Mouse (Mus musculus) CH12.LX (cell line): ENCODE results near the gene Drc3. TPM values are rescaled to one million over a fixed set of nuclear protein-coding genes. Genes with fewer than 3 reads are reported as not detected.
A peak's percentile ranks its signal among the peaks of the same experiment; 100 is the strongest.

Experiments
- DNase-seq: peaks from one replicate; pipeline ENCODE4 v3.0.0-alpha.2; 2013; ENCODE audit errors: extremely low read depth
- H3K27ac ChIP-seq: 2 replicates; pipeline ENCODE4 v1.5.1; 2012; ENCODE audit warnings: low read depth, mild to moderate bottlenecking, control low read depth, moderate library complexity; ENCODE audit not compliant: insufficient read depth
- H3K27me3 ChIP-seq: replicated peaks from 2 replicates; pipeline ENCODE3; 2012; ENCODE audit warnings: inconsistent platforms
- H3K36me3 ChIP-seq, 2 experiments: replicated peaks in 1 of 2; 2 replicates each; pipeline versions ENCODE3 to v1.6.1; 2012; ENCODE audit warnings: inconsistent platforms in 1 of 2, low read length in 1 of 2, mild to moderate bottlenecking in 1 of 2, mixed read lengths in 1 of 2, moderate library complexity in 1 of 2; ENCODE audit not compliant: control insufficient read depth in 1 of 2, insufficient read depth in 1 of 2
- H3K4me1 ChIP-seq, 2 experiments: 2 replicates each; pipeline ENCODE4 v1.6.1; 2012; ENCODE audit warnings: inconsistent platforms in 1 of 2, moderate library complexity in 1 of 2; ENCODE audit not compliant: insufficient read depth in 2 of 2, control insufficient read depth in 1 of 2
- H3K4me2 ChIP-seq: 2 replicates; pipeline ENCODE4 v1.6.1; 2012; ENCODE audit warnings: low read depth, mild to moderate bottlenecking, control low read depth; ENCODE audit not compliant: poor library complexity, insufficient read depth, severe bottlenecking
- H3K4me3 ChIP-seq, 3 experiments: fragments of 150-350 bp in 1 of 3; sonication (generic) in 1 of 3; replicated peaks in 1 of 3; 2 replicates each; pipeline versions ENCODE3 to v1.5.1; 2011 to 2012; ENCODE audit warnings: low read depth in 2 of 3, low read length in 2 of 3, mild to moderate bottlenecking in 2 of 3, moderate library complexity in 2 of 3, control low read depth in 1 of 3, improper control_type of control experiment in 1 of 3, inconsistent platforms in 1 of 3, mixed read lengths in 1 of 3; ENCODE audit not compliant: poor library complexity in 1 of 3
- H3K79me2 ChIP-seq: replicated peaks from 2 replicates; pipeline ENCODE4 v1.6.1; 2012; ENCODE audit warnings: mild to moderate bottlenecking, moderate library complexity; ENCODE audit not compliant: control insufficient read depth, poor library complexity, insufficient read depth, severe bottlenecking; ENCODE audit errors: extremely low read depth
- H3K9ac ChIP-seq: 2 replicates; pipeline ENCODE4 v1.6.1; 2012; ENCODE audit warnings: low read depth, mild to moderate bottlenecking, control low read depth, moderate library complexity; ENCODE audit not compliant: insufficient read depth
- H3K9me3 ChIP-seq: replicated peaks from 2 replicates; pipeline ENCODE3; 2012; ENCODE audit warnings: low read length, inconsistent platforms, mixed read lengths
- BHLHE40 ChIP-seq: IDR thresholded peaks from 2 replicates; pipeline ENCODE4 v1.6.1; 2011; ENCODE audit warnings: mild to moderate bottlenecking, low read depth, low read length, improper control_type of control experiment
- CHD1 ChIP-seq: IDR thresholded peaks from 2 replicates; pipeline ENCODE4 v1.6.1; 2012; ENCODE audit warnings: low read depth, low read length, improper control_type of control experiment, inconsistent platforms
- CHD2 ChIP-seq: IDR thresholded peaks from 2 replicates; pipeline ENCODE4 v1.6.1; 2011; ENCODE audit warnings: low read length, improper control_type of control experiment
- CTCF ChIP-seq, 2 experiments: IDR thresholded peaks in 1 of 2; conservative IDR thresholded peaks in 1 of 2; 2 replicates each; pipeline ENCODE4 v1.5.1; 2011 to 2012; ENCODE audit warnings: low read depth in 2 of 2, low read length in 2 of 2, improper control_type of control experiment in 1 of 2, inconsistent platforms in 1 of 2, mild to moderate bottlenecking in 1 of 2, moderate library complexity in 1 of 2
- E2F4 ChIP-seq: IDR thresholded peaks from 2 replicates; pipeline ENCODE4 v1.6.1; 2011; ENCODE audit warnings: low read depth, low read length, improper control_type of control experiment; ENCODE audit not compliant: insufficient replicate concordance
- ELF1 ChIP-seq: IDR thresholded peaks from 2 replicates; pipeline ENCODE4 v1.6.1; 2014; ENCODE audit warnings: low read depth, mild to moderate bottlenecking, inconsistent platforms, low read length, improper control_type of control experiment
- EP300 ChIP-seq: IDR thresholded peaks from 2 replicates; pipeline ENCODE4 v1.6.1; 2011; ENCODE audit warnings: low read length, improper control_type of control experiment
- ETS1 ChIP-seq: conservative IDR thresholded peaks from 2 replicates; pipeline ENCODE4 v1.6.1; 2012; ENCODE audit warnings: low read depth, mild to moderate bottlenecking, inconsistent platforms, low read length, improper control_type of control experiment, moderate library complexity
- GABPA ChIP-seq: IDR thresholded peaks from 2 replicates; pipeline ENCODE4 v1.6.1; 2012; ENCODE audit warnings: low read depth, low read length, improper control_type of control experiment, inconsistent platforms; ENCODE audit not compliant: insufficient replicate concordance
- HCFC1 ChIP-seq: IDR thresholded peaks from 2 replicates; pipeline ENCODE4 v1.6.1; 2012; ENCODE audit warnings: low read depth, mild to moderate bottlenecking, inconsistent platforms, low read length, improper control_type of control experiment
- IRF4 ChIP-seq: IDR thresholded peaks from 2 replicates; pipeline ENCODE4 v1.6.1; 2014; ENCODE audit warnings: low read depth, mild to moderate bottlenecking, inconsistent platforms, low read length, improper control_type of control experiment
- JUN ChIP-seq: IDR thresholded peaks from 2 replicates; pipeline ENCODE4 v1.6.1; 2011; ENCODE audit warnings: low read depth, mild to moderate bottlenecking, low read length, improper control_type of control experiment, moderate library complexity; ENCODE audit not compliant: insufficient read depth
- JUND ChIP-seq: conservative IDR thresholded peaks from 2 replicates; pipeline ENCODE4 v1.6.1; 2011; ENCODE audit warnings: low read depth, low read length, improper control_type of control experiment
- KAT2A ChIP-seq: IDR thresholded peaks from 2 replicates; pipeline ENCODE4 v1.6.1; 2012; ENCODE audit warnings: low read length, improper control_type of control experiment, inconsistent platforms; ENCODE audit not compliant: insufficient replicate concordance
- MAFK ChIP-seq: IDR thresholded peaks from 2 replicates; pipeline ENCODE4 v1.6.1; 2011; ENCODE audit warnings: low read length, improper control_type of control experiment; ENCODE audit not compliant: insufficient replicate concordance
- MAX ChIP-seq: IDR thresholded peaks from 2 replicates; pipeline ENCODE4 v1.6.1; 2011; ENCODE audit warnings: low read length, improper control_type of control experiment
- MAZ ChIP-seq: IDR thresholded peaks from 2 replicates; pipeline ENCODE4 v1.6.1; 2012; ENCODE audit warnings: low read depth, mild to moderate bottlenecking, inconsistent platforms, low read length, improper control_type of control experiment, moderate library complexity
- MEF2A ChIP-seq: IDR thresholded peaks from 2 replicates; pipeline ENCODE4 v1.6.1; 2014; ENCODE audit warnings: low read depth, mild to moderate bottlenecking, inconsistent platforms, low read length, improper control_type of control experiment, borderline replicate concordance
- MXI1 ChIP-seq: IDR thresholded peaks from 2 replicates; pipeline ENCODE4 v1.6.1; 2011; ENCODE audit warnings: mild to moderate bottlenecking, low read depth, low read length, improper control_type of control experiment
- MYC ChIP-seq: IDR thresholded peaks from 2 replicates; pipeline ENCODE4 v1.6.1; 2011; ENCODE audit warnings: low read depth, mild to moderate bottlenecking, improper control_type of control experiment, low read length
- NELFE ChIP-seq: IDR thresholded peaks from 2 replicates; pipeline ENCODE4 v1.6.1; 2011; ENCODE audit warnings: low read depth, low read length, improper control_type of control experiment
- NRF1 ChIP-seq: IDR thresholded peaks from 2 replicates; pipeline ENCODE4 v1.6.1; 2014; ENCODE audit warnings: low read depth, mild to moderate bottlenecking, inconsistent platforms, low read length, improper control_type of control experiment, moderate library complexity
- PAX5 ChIP-seq: IDR thresholded peaks from 2 replicates; pipeline ENCODE4 v1.6.1; 2012; ENCODE audit warnings: low read length, inconsistent platforms, mixed read lengths
- POLR2A ChIP-seq: IDR thresholded peaks from 2 replicates; pipeline ENCODE4 v1.6.1; 2011; ENCODE audit warnings: low read depth, mild to moderate bottlenecking, improper control_type of control experiment, low read length
- POLR2AphosphoS2 ChIP-seq: IDR thresholded peaks from 2 replicates; pipeline ENCODE4 v1.6.1; 2011; ENCODE audit warnings: low read depth, low read length, improper control_type of control experiment
- RAD21 ChIP-seq: IDR thresholded peaks from 2 replicates; pipeline ENCODE4 v1.6.1; 2011; ENCODE audit warnings: low read depth, mild to moderate bottlenecking, low read length, improper control_type of control experiment, moderate library complexity
- RCOR1 ChIP-seq: conservative IDR thresholded peaks from 2 replicates; pipeline ENCODE4 v1.6.1; 2012; ENCODE audit warnings: low read depth, mild to moderate bottlenecking, inconsistent platforms, low read length, improper control_type of control experiment
- SIN3A ChIP-seq: IDR thresholded peaks from 2 replicates; pipeline ENCODE4 v1.6.1; 2012; ENCODE audit warnings: low read length, improper control_type of control experiment, inconsistent platforms
- SMC3 ChIP-seq: IDR thresholded peaks from 2 replicates; pipeline ENCODE4 v1.6.1; 2011; ENCODE audit warnings: low read depth, low read length, improper control_type of control experiment
- TBP ChIP-seq: conservative IDR thresholded peaks from 2 replicates; pipeline ENCODE4 v1.6.1; 2011; ENCODE audit warnings: low read depth, low read length, improper control_type of control experiment
- TCF12 ChIP-seq: IDR thresholded peaks from 2 replicates; pipeline ENCODE4 v1.6.1; 2014; ENCODE audit warnings: low read depth, mild to moderate bottlenecking, inconsistent platforms, low read length, improper control_type of control experiment
- UBTF ChIP-seq: IDR thresholded peaks from 2 replicates; pipeline ENCODE4 v1.6.1; 2012; ENCODE audit warnings: low read depth, mild to moderate bottlenecking, inconsistent platforms, low read length, improper control_type of control experiment, moderate library complexity
- USF1 ChIP-seq: IDR thresholded peaks from 2 replicates; pipeline ENCODE4 v1.6.1; 2014; ENCODE audit warnings: low read depth, mild to moderate bottlenecking, inconsistent platforms, low read length, improper control_type of control experiment
- USF2 ChIP-seq: conservative IDR thresholded peaks from 2 replicates; pipeline ENCODE4 v1.6.1; 2011; ENCODE audit warnings: low read depth, low read length, improper control_type of control experiment
- ZC3H11A ChIP-seq: IDR thresholded peaks from 2 replicates; pipeline ENCODE4 v1.6.1; 2012; ENCODE audit warnings: low read depth, mild to moderate bottlenecking, inconsistent platforms, low read length, improper control_type of control experiment
- ZKSCAN1 ChIP-seq: IDR thresholded peaks from 2 replicates; pipeline ENCODE4 v1.6.1; 2012; ENCODE audit warnings: low read depth, inconsistent platforms, low read length, improper control_type of control experiment, borderline replicate concordance
- ZMIZ1 ChIP-seq: IDR thresholded peaks from 2 replicates; pipeline ENCODE4 v1.6.1; 2012; ENCODE audit warnings: low read depth, mild to moderate bottlenecking, inconsistent platforms, low read length, improper control_type of control experiment
- ZNF384 ChIP-seq: IDR thresholded peaks from 2 replicates; pipeline ENCODE4 v1.6.1; 2012; ENCODE audit warnings: low read depth, low read length, improper control_type of control experiment, inconsistent platforms
- dilution Hi-C: fragments of 300-500 bp; cut with MboI; formaldehyde crosslinking; loops from 2 replicates; pipeline ENCODE4 v1.14.3; 2020; ENCODE audit warnings: low sequenced_read_pairs; ENCODE audit not compliant: extremely low pct_unique_long_range_greater_than_20kb, extremely low pct_ligation_motif_present
- in situ Hi-C: fragments of 300-500 bp; cut with MboI; formaldehyde crosslinking; loops from 3 replicates; pipeline ENCODE4 v1.14.3; 2019; ENCODE audit warnings: low sequenced_read_pairs, low pct_ligation_motif_present, low pct_unique_long_range_greater_than_20kb, mixed read lengths
- polyA plus RNA-seq: library from polyadenylated mRNA; unstranded; fragments of >175 nt; gene quantifications from 2 replicates; pipeline ENCODE4 v1.2.1, GENCODE M21; 2012; ENCODE audit warnings: low read depth; ENCODE audit not compliant: insufficient read length
- total RNA-seq, 2 experiments: library from RNA; depleted of rRNA; stranded (reverse); fragments of 300-350 nt in 1 of 2; fragments of >200 nt in 1 of 2; gene quantifications; 2 replicates each; pipeline ENCODE4 v1.2.3; 2012 to 2014

Gene Drc3
- total and polyA plus RNA-seq, 3 experiments: 1.4 to 3.9 (median 1.9) TPM

DNA sequence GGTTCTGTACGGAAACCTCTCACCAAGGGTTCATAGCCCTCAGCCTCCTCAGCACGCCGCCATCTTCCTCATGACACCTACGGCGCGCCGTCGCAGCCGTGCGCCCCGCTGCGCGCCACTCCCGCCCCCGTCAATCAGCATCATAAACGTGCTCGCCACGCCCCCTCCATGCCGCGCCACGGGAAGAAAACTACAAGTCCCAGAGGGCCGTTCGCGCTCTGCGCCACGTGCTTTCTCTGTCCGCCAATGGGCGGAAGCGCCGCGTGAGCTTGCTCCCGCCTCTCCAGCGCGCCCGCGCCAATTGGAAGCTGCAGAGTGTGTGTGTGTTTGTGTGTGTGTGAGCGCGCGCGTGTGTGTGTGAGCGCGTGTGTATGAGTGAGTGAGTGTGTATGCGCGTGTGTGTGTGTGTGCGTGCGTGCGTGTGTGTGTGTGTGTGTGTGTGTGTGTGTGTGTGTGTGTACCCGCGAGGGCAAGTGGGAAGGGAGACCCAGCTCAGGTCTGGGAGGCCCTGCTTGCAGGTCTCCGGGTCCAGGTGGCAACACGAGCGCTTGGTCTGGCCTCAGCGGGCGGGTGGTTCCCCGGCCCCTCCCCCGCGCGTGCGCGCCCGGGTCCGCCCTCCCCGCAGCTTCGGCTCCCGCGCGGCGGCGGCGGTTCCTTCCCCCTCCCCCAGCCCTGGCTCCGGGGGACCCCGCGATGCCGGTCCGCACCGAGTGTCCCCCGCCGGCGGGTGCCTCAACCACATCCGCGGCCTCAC lies 64.0 kb downstream of the Drc3 start, which contains the start of gene Gid4:
Gid4 (plus strand) TSS at position 183 of the 754 bp plus-strand sequence.
- Histone ChIP-seq H3K9me3 (no peaks in the 10 kb centered on the region), H3K27me3 (no peaks in the 10 kb centered on the region), H3K9ac (peak within 1 kb of the TSS; percentile 93), H3K27ac (peak within 1 kb of the TSS; percentile 70), H3K4me3 (peak within 1 kb of the TSS; percentile 87 to 97 (median 94)), H3K4me1 (peaks cover 7 to 51% of the 10 kb centered on the region in 2 experiments), H3K36me3 (peaks cover 0 to 28% of the 10 kb centered on the region in 2 experiments), H3K79me2 (peaks cover 35% of the 10 kb centered on the region), H3K4me2 (peak within 1 kb of the TSS; percentile 99)
- TF ChIP-seq PAX5 (no peak), NELFE (peak; percentile 83), SIN3A (peak; percentile 100), RCOR1 (0 out of 2 replicates have a peak, but pooled peaks have one; percentile 60), POLR2AphosphoS2 (no peak; the same call in 1 of the 2 replicates), MEF2A (peak; percentile 64; the same call in 1 of the 2 replicates), CTCF (conservative IDR thresholded peaks at IDR 0.05 in 1 of 2, IDR thresholded peaks at IDR 0.05 in 1 of 2; ENCODE audit: low read depth in 2 of 2, low read length in 2 of 2) (no peak), CHD2 (peak; percentile 93), ZC3H11A (no peak), CHD1 (no peak), HCFC1 (peak; percentile 97), ELF1 (peak; percentile 83), UBTF (no peak; the same call in 1 of the 2 replicates), MXI1 (peak; percentile 99), ZKSCAN1 (no peak), ETS1 (peak; percentile 25; the same call in 1 of the 2 replicates), MYC (peak; percentile 97), USF1 (peak; percentile 100), JUN (no peak), IRF4 (peak; percentile 73; the same call in 1 of the 2 replicates), POLR2A (peak; percentile 95), MAFK (no peak), TBP (peak; percentile 85), EP300 (no peak), MAZ (peak; percentile 88; the same call in 1 of the 2 replicates), JUND (no peak), TCF12 (peak; percentile 93), MAX (peak; percentile 99), ZNF384 (peak; percentile 7; the same call in 1 of the 2 replicates), RAD21 (no peak), NRF1 (peak; percentile 84), GABPA (peak; percentile 80; the same call in 1 of the 2 replicates), KAT2A (peak; percentile 97), SMC3 (no peak), ZMIZ1 (peak; percentile 82), BHLHE40 (peak; percentile 95), USF2 (peak; percentile 96), E2F4 (peak; percentile 94; the same call in 1 of the 2 replicates)
- DNase-seq: peak; percentile 100
- dilution Hi-C loops: no loop called here
- in situ Hi-C loops: loop anchor here (5.0 to 25.0 kb wide), 3 partner anchors 162 to 330 kb away; no protein-coding TSS in a partner anchor
